ENCODE assay signal across 8 mouse cellular contexts in the genomic region with DNA sequence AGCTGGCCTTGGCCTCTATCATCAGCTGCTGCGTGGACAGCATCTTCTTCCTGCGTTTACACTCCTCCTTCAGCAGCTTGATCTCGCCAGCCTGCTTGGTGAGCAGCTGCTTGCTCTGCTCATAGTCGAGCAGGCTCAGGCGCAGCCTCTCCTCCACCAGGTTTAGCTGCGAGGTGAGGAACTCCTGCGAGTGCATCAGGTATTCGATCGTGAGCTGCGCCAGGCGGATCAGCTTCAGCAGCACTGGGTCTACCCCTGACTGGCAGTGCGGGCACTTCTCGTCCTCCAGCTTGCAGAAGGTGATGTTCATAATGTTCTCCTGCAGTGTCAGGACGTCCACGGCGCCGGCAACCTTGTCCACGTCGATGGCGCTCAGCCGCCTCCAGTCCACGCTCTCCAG. TPM values are rescaled to one million over a fixed set of nuclear protein-coding genes. Genes with fewer than 3 reads are reported as not detected.
DNase-seq lines count a peak whose midpoint lies in the region; ATAC-seq and TF ChIP-seq lines count a peak whose summit lies in the region.

No protein-coding gene starts in this region.

- ATAC-seq in embryonic facial prominence, embryonic 14.5 days (ENCODE audit: low read depth), result no peak
- ATAC-seq in hindbrain, postnatal 0 days, result peak; percentile 10; the same call in 1 of the 2 replicates

- no peaks in the 10 kb centered on the region for H3K27me3 ChIP-seq in embryonic facial prominence, embryonic 14.5 days (replicated peaks; ENCODE audit: control insufficient read depth, insufficient read depth, low read length)
- H3K27me3 ChIP-seq in hindbrain, postnatal 0 days (ENCODE audit: insufficient read depth, low read length), result no peaks in the 10 kb centered on the region

- peak overlapping the region; percentile 92 for H3K4me2 ChIP-seq in embryonic facial prominence, embryonic 14.5 days (ENCODE audit: low read depth, low read length)
- H3K4me2 ChIP-seq in hindbrain, postnatal 0 days (ENCODE audit: low read depth, low read length), result peak overlapping the region; percentile 86

- TF ChIP-seq CTCF in left cerebral cortex, adult 2 months (IDR thresholded peaks at IDR 0.05), result no peak
- TF ChIP-seq CTCF in hindbrain, postnatal 0 days (IDR thresholded peaks at IDR 0.05; ENCODE audit: low read depth), result no peak

- H3K9me3 ChIP-seq in embryonic facial prominence, embryonic 14.5 days (ENCODE audit: control insufficient read depth, low read length), result no peaks in the 10 kb centered on the region
- no peaks in the 10 kb centered on the region for H3K9me3 ChIP-seq in hindbrain, postnatal 0 days (ENCODE audit: low read length)

- WGBS in embryonic facial prominence, embryonic 14.5 days, result 28% methylated on average over 22 of the region's 22 CpGs
- WGBS in hindbrain, postnatal 0 days, result 20% methylated on average over 22 of the region's 22 CpGs

- peak overlapping the region; percentile 58 for H3K9ac ChIP-seq in embryonic facial prominence, embryonic 14.5 days (ENCODE audit: low read depth, low read length)
- H3K9ac ChIP-seq in hindbrain, postnatal 0 days (replicated peaks; ENCODE audit: low read length), result peak overlapping the region; percentile 56

- DNase-seq in left cerebral cortex, adult 2 months (ENCODE audit: extremely low spot score in 1 of 2, low spot score in 2 of 2), result peak in 1 of 2 experiments; percentile 28
- DNase-seq in left cerebral cortex, postnatal 10 days (ENCODE audit: extremely low spot score in 1 of 2, low spot score in 2 of 2), result no peak
- no peak for DNase-seq in embryonic facial prominence, embryonic 14.5 days (ENCODE audit: low spot score)
- DNase-seq in hindbrain, postnatal 0 days (ENCODE audit: low spot score), result peak; percentile 46
- DNase-seq in neural tube, embryonic 10.5 days (ENCODE audit: extremely low spot score, low spot score), result peak; percentile 41
- no peak for DNase-seq in cerebellum, adult 9-11 months
- DNase-seq in urinary bladder, adult 18-20 months (ENCODE audit: low spot score in 2 of 2), result no peak
- no peak for DNase-seq in layer of hippocampus, postnatal 10 days (ENCODE audit: low spot score in 2 of 2)

- H3K36me3 ChIP-seq in embryonic facial prominence, embryonic 14.5 days (ENCODE audit: control insufficient read depth, insufficient read depth, low read length), result peaks cover 19% of the 10 kb centered on the region
- H3K36me3 ChIP-seq in hindbrain, postnatal 0 days (ENCODE audit: insufficient read depth, low read length), result peaks cover 7% of the 10 kb centered on the region; the same call in 1 of the 2 replicates

- peaks cover 36% of the 10 kb centered on the region for H3K4me1 ChIP-seq in embryonic facial prominence, embryonic 14.5 days (ENCODE audit: control insufficient read depth, insufficient read depth, low read length)
- H3K4me1 ChIP-seq in hindbrain, postnatal 0 days (ENCODE audit: insufficient read depth, low read length), result peaks cover 26% of the 10 kb centered on the region

- peak overlapping the region; percentile 44 for H3K4me3 ChIP-seq in left cerebral cortex, adult 2 months
- H3K4me3 ChIP-seq in embryonic facial prominence, embryonic 14.5 days (ENCODE audit: low read depth, low read length), result peak overlapping the region; percentile 73
- H3K4me3 ChIP-seq in hindbrain, postnatal 0 days (ENCODE audit: low read length), result peak overlapping the region; percentile 84

- H3K27ac ChIP-seq in left cerebral cortex, adult 2 months, result no peak overlapping the region
- no peak overlapping the region for H3K27ac ChIP-seq in embryonic facial prominence, embryonic 14.5 days (replicated peaks; ENCODE audit: low read depth, low read length)
- H3K27ac ChIP-seq in hindbrain, postnatal 0 days, result no peak overlapping the region

- intact Hi-C loops in left cerebral cortex, adult 2 months (cut with DNase I), result loop anchor here (5.0 kb wide), 1 partner anchor 105 kb away; no protein-coding TSS in a partner anchor
- intact Hi-C loops in left cerebral cortex, postnatal 10 days (cut with DNase I), result no loop called here

RNA-seq across cellular contexts. Expression of a gene that starts 3.0 kb away (rescaled TPM):
- total RNA-seq in left cerebral cortex, adult 2 months (2021), result 100 to 1,000 TPM; 101 to 117 TPM
- total RNA-seq in left cerebral cortex, postnatal 10 days (2021), result 100 to 1,000 TPM; 137 to 145 TPM
- polyA plus RNA-seq in embryonic facial prominence, embryonic 14.5 days (2014; fragmentation: Nextera tagmentation; extraction: Ambion mirVana), result 20.0 and 23.3 TPM in 2 replicates
- total RNA-seq in hindbrain, postnatal 0 days (2014; rRNA removed), result 352 and 378 TPM in 2 replicates
- polyA plus RNA-seq in hindbrain, postnatal 0 days (2015; fragmentation: Nextera tagmentation; extraction: Ambion mirVana), result 99.0 and 102 TPM in 2 replicates
- total RNA-seq in layer of hippocampus, postnatal 10 days (2021), result 100 to 1,000 TPM; 127 to 138 TPM

RNA-seq across cellular contexts. Expression of a gene that starts 15.5 kb away (rescaled TPM):
- total RNA-seq in left cerebral cortex, adult 2 months (2021), result 10 to 100 TPM; 37.2 to 38.7 TPM
- 10 to 100 TPM; 25.3 to 26.2 TPM for total RNA-seq in left cerebral cortex, postnatal 10 days (2021)
- polyA plus RNA-seq in embryonic facial prominence, embryonic 14.5 days (2014; fragmentation: Nextera tagmentation; extraction: Ambion mirVana), result 48.6 and 54.2 TPM in 2 replicates
- total RNA-seq in hindbrain, postnatal 0 days (2014; rRNA removed), result 16.7 and 19.0 TPM in 2 replicates
- polyA plus RNA-seq in hindbrain, postnatal 0 days (2015; fragmentation: Nextera tagmentation; extraction: Ambion mirVana), result 22.8 and 23.2 TPM in 2 replicates
- total RNA-seq in layer of hippocampus, postnatal 10 days (2021), result 10 to 100 TPM; 28.1 to 30.1 TPM

Comparison
In these comparisons a context has a peak if more than half of its experiments do, and no peak if none do; other contexts are left out.
1. DNase-seq: peak in hindbrain, postnatal 0 days (single experiment) and neural tube, embryonic 10.5 days (single experiment); none in left cerebral cortex, postnatal 10 days (0 of 2), embryonic facial prominence, embryonic 14.5 days (single experiment), cerebellum, adult 9-11 months (single experiment), urinary bladder, adult 18-20 months (0 of 2) and layer of hippocampus, postnatal 10 days (0 of 2).
2. Peak in every context shown above with its lines, with median percentiles within 50 percentile points of each other: H3K4me3 ChIP-seq.